Mouse (Mus musculus): ENCODE results near the gene Faiml.

Faiml gene

GRCm38 (mm10) chr9:99237139-99237538 is at the start of gene Faiml:
Gene Faiml (minus strand): TSS chr9:99237239.
- no peak for DNase-seq (ENCODE audit: low spot score)

GRCm38 (mm10) chr9:99258891-99259290 is 21.9 kb upstream of the Faiml start:
- DNase-seq (ENCODE audit: low spot score), result no peak

GRCm38 (mm10) chr9:99256821-99257220 is 19.8 kb upstream of the Faiml start:
- no peak for DNase-seq (ENCODE audit: low spot score)

GRCm38 (mm10) chr9:99256206-99256605 is 19.2 kb upstream of the Faiml start:
- no peak for DNase-seq (ENCODE audit: low spot score)

- no peak for DNase-seq (ENCODE audit: low spot score)
Measured at GRCm38 (mm10) chr9:99253861-99254260, 16.8 kb upstream of the Faiml start.

GRCm38 (mm10) chr9:99248906-99249305 is 11.9 kb upstream of the Faiml start:
- no peak for DNase-seq (ENCODE audit: low spot score)

- no peak for DNase-seq (ENCODE audit: low spot score)
Measured at GRCm38 (mm10) chr9:99248304-99248703, 11.3 kb upstream of the Faiml start.

- DNase-seq (ENCODE audit: low spot score), result no peak
Measured at GRCm38 (mm10) chr9:99243895-99244293, 6.9 kb upstream of the Faiml start.

- DNase-seq (ENCODE audit: low spot score), result peak; percentile 97
Measured at GRCm38 (mm10) chr9:99243190-99243894, 6.3 kb upstream of the Faiml start, which contains the start of gene Cep70. Gene Cep70 (plus strand): TSS chr9:99243367.

- no peak for DNase-seq (ENCODE audit: low spot score)
Measured at GRCm38 (mm10) chr9:99242533-99243189, 5.6 kb upstream of the Faiml start.

- DNase-seq (ENCODE audit: low spot score), result peak; percentile 60
Measured at GRCm38 (mm10) chr9:99242035-99242434, 5.0 kb upstream of the Faiml start.

- DNase-seq (ENCODE audit: low spot score), result no peak
Measured at GRCm38 (mm10) chr9:99240571-99240970, 3.5 kb upstream of the Faiml start.

GRCm38 (mm10) chr9:99239256-99239655 is 2.2 kb upstream of the Faiml start:
- DNase-seq (ENCODE audit: low spot score), result no peak

- no peak for DNase-seq (ENCODE audit: low spot score)
Measured at GRCm38 (mm10) chr9:99238276-99238675, 1.2 kb upstream of the Faiml start.

GRCm38 (mm10) chr9:99229450-99229849 is 7.6 kb downstream of the Faiml start:
- no peak for DNase-seq (ENCODE audit: low spot score)

- DNase-seq (ENCODE audit: low spot score), result no peak
Measured at GRCm38 (mm10) chr9:99224583-99224982, 12.5 kb downstream of the Faiml start.

- DNase-seq (ENCODE audit: low spot score), result no peak
Measured at GRCm38 (mm10) chr9:99221636-99222035, 15.4 kb downstream of the Faiml start.

GRCm38 (mm10) chr9:99217999-99218719 is 18.9 kb downstream of the Faiml start:
- peak; percentile 83 for DNase-seq (ENCODE audit: low spot score)

GRCm38 (mm10) chr9:99216182-99216581 is 20.9 kb downstream of the Faiml start:
- DNase-seq (ENCODE audit: low spot score), result no peak

- no peak for DNase-seq (ENCODE audit: low spot score)
Measured at GRCm38 (mm10) chr9:99212643-99213042, 24.4 kb downstream of the Faiml start.

GRCm38 (mm10) chr9:99183043-99183670 is 53.9 kb downstream of the Faiml start:
- no peak for DNase-seq (ENCODE audit: low spot score)

- no peak for DNase-seq (ENCODE audit: low spot score)
Measured at GRCm38 (mm10) chr9:99182121-99182520, 54.9 kb downstream of the Faiml start.
